Mouse (Mus musculus) embryo, embryonic 10.5 days (tissue): ENCODE data around the gene Ddx24.
A peak's percentile ranks its signal among the peaks of the same experiment; 100 is the strongest.

ENCODE experiments used
- DNase-seq: peaks from one replicate; pipeline ENCODE4 v3.0.0-alpha.2; 2015; ENCODE audit warnings: low spot score

The Ddx24 gene

GRCm38 (mm10) chr12:103389348-103389727 lies 36.3 kb downstream of the Ddx24 start:
- DNase-seq: peak; percentile 8

GRCm38 (mm10) chr12:103388505-103389347 lies 36.9 kb downstream of the Ddx24 start, which contains the start of gene Otub2:
TSS of gene Otub2 (plus strand) at chr12:103388682.
- DNase-seq: peak; percentile 98

GRCm38 (mm10) chr12:103380226-103380625 lies 45.4 kb downstream of the Ddx24 start:
- no peak for DNase-seq

- DNase-seq: no peak
Measured at GRCm38 (mm10) chr12:103376774-103377173, 48.9 kb downstream of the Ddx24 start.

GRCm38 (mm10) chr12:103376124-103376523 lies 49.5 kb downstream of the Ddx24 start:
- no peak for DNase-seq

- no peak for DNase-seq
Measured at GRCm38 (mm10) chr12:103373530-103374236, 51.9 kb downstream of the Ddx24 start.

GRCm38 (mm10) chr12:103371711-103372110 lies 53.9 kb downstream of the Ddx24 start:
- peak; percentile 79 for DNase-seq

- no peak for DNase-seq
Measured at GRCm38 (mm10) chr12:103370861-103371260, 54.8 kb downstream of the Ddx24 start.

- no peak for DNase-seq
Measured at GRCm38 (mm10) chr12:103368777-103369176, 56.9 kb downstream of the Ddx24 start.

- no peak for DNase-seq
Measured at GRCm38 (mm10) chr12:103368326-103368669, 57.3 kb downstream of the Ddx24 start.

- peak; percentile 92 for DNase-seq
Measured at GRCm38 (mm10) chr12:103367620-103368325, 57.9 kb downstream of the Ddx24 start.

GRCm38 (mm10) chr12:103367171-103367570 lies 58.5 kb downstream of the Ddx24 start:
- DNase-seq: no peak

GRCm38 (mm10) chr12:103362336-103362735 lies 63.3 kb downstream of the Ddx24 start:
- DNase-seq: no peak

- no peak for DNase-seq
Measured at GRCm38 (mm10) chr12:103361539-103362307, 63.9 kb downstream of the Ddx24 start.

GRCm38 (mm10) chr12:103360812-103361211 lies 64.8 kb downstream of the Ddx24 start:
- DNase-seq: no peak

GRCm38 (mm10) chr12:103358951-103359801 lies 66.5 kb downstream of the Ddx24 start:
- no peak for DNase-seq

- DNase-seq: no peak
Measured at GRCm38 (mm10) chr12:103358216-103358615, 67.4 kb downstream of the Ddx24 start.
